ENCODE assay signal across 11 mouse cellular contexts in genomic region chr16:89796566-89796965, GRCm38 (mm10).
DNase-seq lines count a peak whose midpoint lies in the region; ATAC-seq and TF ChIP-seq lines count a peak whose summit lies in the region.
"Had no signal": no experiment of that assay in that cellular context is flagged by ENCODE, and none has a peak within 500 bp of the region (broad histone marks: within the 10 kb centered on the region; RNA-seq: fewer than 3 reads in every experiment).

No protein-coding gene starts in this region.

- no peak for ATAC-seq in forebrain, embryonic 15.5 days (replicated peaks)

- no peaks in the 10 kb centered on the region for H3K9me3 ChIP-seq in forebrain, embryonic 15.5 days
- H3K9me3 ChIP-seq: embryonic facial prominence, embryonic 10.5 days; neural tube, embryonic 12.5 days had no signal

- H3K4me2 ChIP-seq in forebrain, embryonic 15.5 days (replicated peaks) = no peak overlapping the region
- H3K4me2 ChIP-seq: neural tube, embryonic 12.5 days had no signal

- no peak overlapping the region for H3K27ac ChIP-seq in olfactory bulb, adult 2 months (ENCODE audit: insufficient read depth, low read depth, low read length)
- no peak overlapping the region for H3K27ac ChIP-seq in forebrain, embryonic 15.5 days (replicated peaks)
- no peak overlapping the region for H3K27ac ChIP-seq in kidney, adult 2 months (ENCODE audit: insufficient read depth, low read depth, low read length)
- H3K27ac ChIP-seq: embryonic facial prominence, embryonic 10.5 days; neural tube, embryonic 12.5 days had no signal

- H3K4me3 ChIP-seq in olfactory bulb, adult 2 months (ENCODE audit: insufficient read depth, low read depth, low read length) = no peak overlapping the region
- no peak overlapping the region for H3K4me3 ChIP-seq in forebrain, embryonic 15.5 days
- no peak overlapping the region for H3K4me3 ChIP-seq in kidney, adult 2 months (ENCODE audit: insufficient read depth, low read depth, low read length)
- H3K4me3 ChIP-seq: embryonic facial prominence, embryonic 10.5 days; neural tube, embryonic 12.5 days had no signal

- peaks cover 9% of the 10 kb centered on the region for H3K4me1 ChIP-seq in olfactory bulb, adult 2 months (ENCODE audit: control insufficient read depth, insufficient read depth, low read length)
- H3K4me1 ChIP-seq in forebrain, embryonic 15.5 days = no peaks in the 10 kb centered on the region
- no peaks in the 10 kb centered on the region for H3K4me1 ChIP-seq in kidney, adult 2 months (ENCODE audit: control insufficient read depth, insufficient read depth, low read length)
- H3K4me1 ChIP-seq: embryonic facial prominence, embryonic 10.5 days; neural tube, embryonic 12.5 days had no signal

- peaks cover 25% of the 10 kb centered on the region; the same call in 1 of the 2 replicates for H3K36me3 ChIP-seq in forebrain, embryonic 15.5 days
- no peaks in the 10 kb centered on the region for H3K36me3 ChIP-seq in kidney, adult 2 months (ENCODE audit: control insufficient read depth, insufficient read depth, low read length)

- peak; percentile 44 for DNase-seq in cerebellum, adult 9-10 months
- DNase-seq in cerebellum, adult 11 months = no peak
- peak; percentile 34 for DNase-seq in left cerebral cortex, postnatal 4 days
- DNase-seq in left cerebral cortex, postnatal 10 days (ENCODE audit: extremely low spot score in 1 of 2, low spot score in 2 of 2) = no peak
- peak; percentile 46 for DNase-seq in ES-CJ7 (ENCODE audit: low read depth, low spot score)
- DNase-seq in kidney, adult 2 months = no peak
- DNase-seq: adrenal gland, postnatal 10 days had no signal

- no peak overlapping the region for H3K9ac ChIP-seq in forebrain, embryonic 15.5 days (replicated peaks)
- H3K9ac ChIP-seq: neural tube, embryonic 12.5 days had no signal

- intact Hi-C loops in left cerebral cortex, postnatal 4 days (cut with DNase I) = no loop called here
- intact Hi-C loops in left cerebral cortex, postnatal 10 days (cut with DNase I) = no loop called here

- TF ChIP-seq POLR2A in olfactory bulb, adult 2 months (IDR thresholded peaks at IDR 0.05; ENCODE audit: insufficient read depth, low read depth, low read length) = no peak
- no peak for TF ChIP-seq POLR2A in kidney, adult 2 months (IDR thresholded peaks at IDR 0.05; ENCODE audit: low read depth, low read length)

- 89% methylated on average over 7 of the region's 7 CpGs for WGBS in olfactory bulb, adult 2 months
- 93% methylated on average over 7 of the region's 7 CpGs for WGBS in forebrain, embryonic 15.5 days
- WGBS in kidney, adult 2 months = 91% methylated on average over 7 of the region's 7 CpGs

- TF ChIP-seq CTCF in olfactory bulb, adult 2 months (IDR thresholded peaks at IDR 0.05; ENCODE audit: insufficient read depth, low read depth, low read length) = peak; percentile 37; the same call in 1 of the 2 replicates
- TF ChIP-seq CTCF in kidney, adult 2 months (conservative IDR thresholded peaks at IDR 0.05; ENCODE audit: insufficient read depth, insufficient read length, low read depth, low read length) = no peak

- no peaks in the 10 kb centered on the region for H3K27me3 ChIP-seq in forebrain, embryonic 15.5 days
- no peaks in the 10 kb centered on the region for H3K27me3 ChIP-seq in kidney, adult 2 months (replicated peaks; ENCODE audit: control insufficient read depth, insufficient read depth, low read length)
- H3K27me3 ChIP-seq: neural tube, embryonic 12.5 days had no signal

Comparison
In these comparisons a context has a peak if more than half of its experiments do, and no peak if none do; other contexts are left out.
1. DNase-seq: peak in cerebellum, adult 9-10 months (single experiment), left cerebral cortex, postnatal 4 days (single experiment) and ES-CJ7 (single experiment); none in cerebellum, adult 11 months (single experiment), left cerebral cortex, postnatal 10 days (0 of 2) and kidney, adult 2 months (single experiment).